Mouse (Mus musculus) megakaryocyte progenitor cell, adult 5-6 weeks (primary cell): ENCODE measurements around the gene Gm28047. TPM values are rescaled to one million over a fixed set of nuclear protein-coding genes. Genes with fewer than 3 reads are reported as not detected.

ENCODE experiments used
- ATAC-seq: replicated peaks from 2 replicates; pipeline ENCODE4 v1.8.0; 2016; ENCODE audit warnings: mild to moderate bottlenecking, moderate TSS enrichment, inconsistent platforms; ENCODE audit not compliant: poor library complexity
- total RNA-seq, 2 experiments: library from RNA; stranded (forward) in 1 of 2; stranded (reverse) in 1 of 2; fragments of 157-497, 149-512 nt in 1 of 2; fragments of 200-1000 nt in 1 of 2; gene quantifications; 2 replicates each; pipeline versions ENCODE4 v1.2.3 to v1.2.4; 2015 to 2017

The Gm28047 gene
- total RNA-seq, 2 experiments from 2014 or later, result not detected

GRCm38 (mm10) chr15:102501084-102501814, 123.6 kb downstream of the Gm28047 start:
- ATAC-seq, result no peak

- ATAC-seq, result no peak
Measured at GRCm38 (mm10) chr15:102500479-102500878, 124.4 kb downstream of the Gm28047 start.

GRCm38 (mm10) chr15:102499851-102500250, 125.0 kb downstream of the Gm28047 start:
- no peak for ATAC-seq

GRCm38 (mm10) chr15:102499370-102499769, 125.5 kb downstream of the Gm28047 start:
- peak; percentile 45 for ATAC-seq

- ATAC-seq, result no peak
Measured at GRCm38 (mm10) chr15:102498322-102498721, 126.5 kb downstream of the Gm28047 start.

GRCm38 (mm10) chr15:102487664-102488063, 137.2 kb downstream of the Gm28047 start:
- no peak for ATAC-seq

- ATAC-seq, result no peak
Measured at GRCm38 (mm10) chr15:102485853-102486252, 139.0 kb downstream of the Gm28047 start.

- ATAC-seq, result no peak
Measured at GRCm38 (mm10) chr15:102483136-102483535, 141.7 kb downstream of the Gm28047 start.

GRCm38 (mm10) chr15:102474520-102474919, 150.3 kb downstream of the Gm28047 start:
- ATAC-seq, result no peak

Other genes with a start within 250 kb of the Gm28047 start
- gene Sp1, start 218.9 kb downstream of the Gm28047 start, total RNA-seq (2015), result 62.0 and 63.9 TPM in 2 replicates
- 46.4 and 52.9 TPM in 2 replicates for gene Sp1, start 218.9 kb downstream of the Gm28047 start, total RNA-seq (2017)
- gene Amhr2, start 179.7 kb downstream of the Gm28047 start, total RNA-seq (2015), result 0.07 TPM in 1 of 2 replicates, not detected in the other
- not detected in 2 replicates for gene Amhr2, start 179.7 kb downstream of the Gm28047 start, total RNA-seq (2017)
- gene Prr13, start 166.0 kb downstream of the Gm28047 start, total RNA-seq (2015), result 71.0 and 73.0 TPM in 2 replicates
- 48.6 and 51.5 TPM in 2 replicates for gene Prr13, start 166.0 kb downstream of the Gm28047 start, total RNA-seq (2017)
- gene Pcbp2, start 154.5 kb downstream of the Gm28047 start, total RNA-seq (2015), result 946 and 973 TPM in 2 replicates
- gene Pcbp2, start 154.5 kb downstream of the Gm28047 start, total RNA-seq (2017), result 175 and 191 TPM in 2 replicates
- not detected in 2 replicates for gene Gm10337, start 121.3 kb downstream of the Gm28047 start, total RNA-seq (2015)
- gene Gm10337, start 121.3 kb downstream of the Gm28047 start, total RNA-seq (2017), result not detected in 2 replicates
- gene Map3k12, start 108.0 kb downstream of the Gm28047 start, total RNA-seq (2015), result 1.2 TPM in 1 of 2 replicates, not detected in the other
- gene Map3k12, start 108.0 kb downstream of the Gm28047 start, total RNA-seq (2017), result 0.12 and 0.24 TPM in 2 replicates
- gene Tarbp2, start 106.9 kb downstream of the Gm28047 start, total RNA-seq (2015), result 13.1 and 17.4 TPM in 2 replicates
- gene Tarbp2, start 106.9 kb downstream of the Gm28047 start, total RNA-seq (2017), result 22.6 and 26.7 TPM in 2 replicates
- 7.2 and 8.9 TPM in 2 replicates for gene Npff, start 100.1 kb downstream of the Gm28047 start, total RNA-seq (2015)
- gene Npff, start 100.1 kb downstream of the Gm28047 start, total RNA-seq (2017), result 1.2 TPM in 1 of 2 replicates, not detected in the other
- gene Atf7, start 397 bp upstream of the Gm28047 start, total RNA-seq (2015), result 149 and 164 TPM in 2 replicates
- gene Atf7, start 397 bp upstream of the Gm28047 start, total RNA-seq (2017), result 35.3 and 55.5 TPM in 2 replicates
- gene Atp5g2, start 47.3 kb upstream of the Gm28047 start, total RNA-seq (2015), result 58.2 and 76.2 TPM in 2 replicates
- gene Atp5g2, start 47.3 kb upstream of the Gm28047 start, total RNA-seq (2017), result 57.1 and 73.8 TPM in 2 replicates
- 12.0 and 16.8 TPM in 2 replicates for gene Calcoco1, start 97.1 kb upstream of the Gm28047 start, total RNA-seq (2015)
- 9.2 and 10.8 TPM in 2 replicates for gene Calcoco1, start 97.1 kb upstream of the Gm28047 start, total RNA-seq (2017)